Mouse (Mus musculus) kidney, adult 2 months (tissue): ENCODE results near the gene Rhox12. TPM values are rescaled to one million over a fixed set of nuclear protein-coding genes. Genes with fewer than 3 reads are reported as not detected.

Source experiments
- DNase-seq: peaks from one replicate; pipeline ENCODE4 v3.0.0; 2021
- H3K27ac ChIP-seq: fragments of 200-500 bp; 2 replicates; pipeline ENCODE4 v1.5.1; 2012; ENCODE audit warnings: low read depth, low read length, control low read depth, inconsistent platforms; ENCODE audit not compliant: insufficient read depth
- H3K27me3 ChIP-seq: fragments of 200-500 bp; replicated peaks from 2 replicates; pipeline ENCODE4 v1.6.1; 2012; ENCODE audit warnings: mild to moderate bottlenecking, moderate library complexity, low read length, inconsistent platforms; ENCODE audit not compliant: control insufficient read depth, insufficient read depth
- H3K36me3 ChIP-seq: fragments of 200-500 bp; 2 replicates; pipeline ENCODE4 v1.6.1; 2012; ENCODE audit warnings: mild to moderate bottlenecking, moderate library complexity, low read length, inconsistent platforms; ENCODE audit not compliant: control insufficient read depth, insufficient read depth
- H3K4me1 ChIP-seq: fragments of 200-500 bp; 2 replicates; pipeline ENCODE4 v1.6.1; 2011; ENCODE audit warnings: low read length; ENCODE audit not compliant: control insufficient read depth, insufficient read depth
- H3K4me3 ChIP-seq: fragments of 200-500 bp; 2 replicates; pipeline ENCODE4 v1.5.1; 2011; ENCODE audit warnings: mild to moderate bottlenecking, low read depth, low read length, control low read depth; ENCODE audit not compliant: insufficient read depth
- CTCF ChIP-seq: fragments of 200-500 bp; conservative IDR thresholded peaks from 2 replicates; pipeline ENCODE4 v1.5.1; 2011; ENCODE audit warnings: low read depth, mild to moderate bottlenecking, control low read depth, low read length, moderate library complexity, mixed read lengths; ENCODE audit not compliant: insufficient read depth, insufficient read length
- POLR2A ChIP-seq: fragments of 200-500 bp; IDR thresholded peaks from one replicate; pipeline ENCODE4 v1.6.1; 2011; ENCODE audit warnings: low read depth, low read length, control low read depth
- WGBS: fragments of 180-500 bp; shearing (Covaris S2); methylation state at CpG from one replicate; pipeline ENCODE4 v1.1.7; 2018; 5-methylcytosine and 5-hydroxymethylcytosine counted together
- polyA plus RNA-seq: library from polyadenylated mRNA; depleted of rRNA; stranded (reverse); fragments of >200 nt; gene quantifications from 2 replicates; pipeline ENCODE4 v1.2.3, GENCODE M21; 2012; rRNA removed

Rhox12 gene
- not detected in 2 replicates for polyA plus RNA-seq

DNA sequence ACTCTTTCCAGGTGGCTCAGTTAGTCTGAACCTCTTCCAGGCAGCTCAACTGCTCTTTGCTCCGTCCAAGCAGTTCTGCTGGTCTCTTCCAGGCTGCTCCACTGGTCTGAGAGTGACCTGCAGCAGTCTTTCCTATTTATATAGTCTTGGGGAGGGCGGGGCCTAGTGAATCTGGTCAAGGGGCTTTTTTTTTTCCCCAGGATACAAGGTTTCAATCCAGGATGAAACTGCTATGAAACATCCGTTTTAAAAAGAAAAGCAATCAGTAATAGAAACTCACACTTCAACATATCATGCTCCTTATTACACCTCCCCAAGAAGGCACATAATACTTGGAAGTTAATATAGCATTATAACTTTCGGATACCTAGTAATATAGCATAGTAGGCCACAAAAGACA, at the start of gene Rhox12:
Gene Rhox12, minus strand, starts transcription at position 101 of the 400 bp plus-strand sequence.
- H3K27ac ChIP-seq: no peak within 1 kb of the TSS
- WGBS: 76% methylated on average over 4 of the region's 4 CpGs
- TF ChIP-seq POLR2A: no peak
- TF ChIP-seq CTCF: no peak

DNA sequence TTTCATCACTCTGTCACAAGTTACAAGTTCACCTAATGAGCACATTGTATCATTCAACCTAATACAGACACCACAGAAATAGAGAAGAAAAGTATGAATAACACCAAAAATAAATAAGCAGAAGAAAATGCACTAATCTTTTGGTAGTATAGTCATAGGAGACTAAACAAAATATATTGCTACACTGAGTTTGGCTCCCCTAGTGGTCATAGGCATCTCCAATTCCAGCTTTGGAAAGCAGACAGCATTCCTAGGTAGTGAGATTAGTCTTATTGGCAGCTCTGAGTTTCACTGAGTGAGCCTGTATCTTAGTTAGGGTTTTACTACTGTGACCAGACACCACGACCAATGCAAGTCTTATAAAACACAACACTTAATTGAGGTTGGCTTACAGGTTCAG, 48.4 kb upstream of the Rhox12 start:
- no peak for DNase-seq

More for the DNA sequence above, at the start of gene Rhox12:
- H3K4me1 ChIP-seq: no peaks in the 10 kb centered on the region
- no peak within 1 kb of the TSS for H3K4me3 ChIP-seq
- H3K36me3 ChIP-seq: no peaks in the 10 kb centered on the region
- H3K27me3 ChIP-seq: no peaks in the 10 kb centered on the region
- DNase-seq: no peak

GRCm38 (mm10) chrX:38121478-38121877, 10.8 kb upstream of the Rhox12 start:
- Histone ChIP-seq H3K27me3 (no peaks in the 10 kb centered on the region), H3K4me1 (no peaks in the 10 kb centered on the region), H3K36me3 (no peaks in the 10 kb centered on the region), H3K27ac (no peak overlapping the region), H3K4me3 (no peak overlapping the region)
- no peak for DNase-seq
- TF ChIP-seq CTCF (no peak), POLR2A (no peak)
- whole genome bisulfite sequencing: 89% methylated on average over 34 of the region's 34 CpGs

More for the DNA sequence above, 48.4 kb upstream of the Rhox12 start:
- TF ChIP-seq POLR2A: no peak
- no peak for TF ChIP-seq CTCF
- no peak overlapping the region for H3K27ac ChIP-seq
- 71% methylated on average over 1 of the region's 1 CpGs for WGBS
- no peaks in the 10 kb centered on the region for H3K36me3 ChIP-seq
- no peak overlapping the region for H3K4me3 ChIP-seq
- H3K27me3 ChIP-seq: no peaks in the 10 kb centered on the region
- no peaks in the 10 kb centered on the region for H3K4me1 ChIP-seq

- Histone ChIP-seq H3K4me1 (no peaks in the 10 kb centered on the region), H3K27me3 (no peaks in the 10 kb centered on the region), H3K4me3 (no peak within 1 kb of the TSS), H3K27ac (no peak within 1 kb of the TSS), H3K36me3 (no peaks in the 10 kb centered on the region)
- no peak for DNase-seq
- 98% methylated on average over 20 of the region's 20 CpGs for WGBS
- TF ChIP-seq POLR2A: no peak
- TF ChIP-seq CTCF: no peak
Observed at GRCm38 (mm10) chrX:38120982-38121381, 10.3 kb upstream of the Rhox12 start, which contains the start of gene Rhox13. Gene Rhox13 (plus strand): TSS chrX:38121219.

- no peak for DNase-seq
- 89% methylated on average over 9 of the region's 9 CpGs for WGBS
- Histone ChIP-seq H3K4me1 (no peaks in the 10 kb centered on the region), H3K27me3 (no peaks in the 10 kb centered on the region), H3K27ac (no peak within 1 kb of the TSS), H3K36me3 (no peaks in the 10 kb centered on the region), H3K4me3 (no peak within 1 kb of the TSS)
- TF ChIP-seq POLR2A (no peak), CTCF (no peak)
Observed at GRCm38 (mm10) chrX:38085041-38085440, 25.7 kb downstream of the Rhox12 start, which contains the start of gene Rhox11. Gene Rhox11 (minus strand): TSS chrX:38085141.

GRCm38 (mm10) chrX:38084226-38084625, 26.5 kb downstream of the Rhox12 start:
- DNase-seq: peak; percentile 37
- H3K4me3 ChIP-seq: no peak overlapping the region
- no peaks in the 10 kb centered on the region for H3K27me3 ChIP-seq
- H3K4me1 ChIP-seq: no peaks in the 10 kb centered on the region
- whole genome bisulfite sequencing: 7% methylated on average over 12 of the region's 12 CpGs
- H3K27ac ChIP-seq: no peak overlapping the region
- H3K36me3 ChIP-seq: no peaks in the 10 kb centered on the region
- peak; percentile 75 for TF ChIP-seq CTCF
- no peak for TF ChIP-seq POLR2A

GRCm38 (mm10) chrX:38066175-38066574, 44.5 kb downstream of the Rhox12 start, which contains the start of gene Rhox10:
Gene Rhox10 (plus strand): TSS chrX:38066475.
- no peaks in the 10 kb centered on the region for H3K36me3 ChIP-seq
- no peaks in the 10 kb centered on the region for H3K4me1 ChIP-seq
- TF ChIP-seq POLR2A: no peak
- no peak for TF ChIP-seq CTCF
- no peak within 1 kb of the TSS for H3K4me3 ChIP-seq
- no peaks in the 10 kb centered on the region for H3K27me3 ChIP-seq
- DNase-seq: no peak
- no peak within 1 kb of the TSS for H3K27ac ChIP-seq
- WGBS: 84% methylated on average over 11 of the region's 11 CpGs
